Mouse (Mus musculus): ENCODE data around the gene Fgf6. TPM values are rescaled to one million over a fixed set of nuclear protein-coding genes. Genes with fewer than 3 reads are reported as not detected.

Fgf6 gene
- total and polyA plus RNA-seq, 2 experiments from 2014 or later = not detected

DNA sequence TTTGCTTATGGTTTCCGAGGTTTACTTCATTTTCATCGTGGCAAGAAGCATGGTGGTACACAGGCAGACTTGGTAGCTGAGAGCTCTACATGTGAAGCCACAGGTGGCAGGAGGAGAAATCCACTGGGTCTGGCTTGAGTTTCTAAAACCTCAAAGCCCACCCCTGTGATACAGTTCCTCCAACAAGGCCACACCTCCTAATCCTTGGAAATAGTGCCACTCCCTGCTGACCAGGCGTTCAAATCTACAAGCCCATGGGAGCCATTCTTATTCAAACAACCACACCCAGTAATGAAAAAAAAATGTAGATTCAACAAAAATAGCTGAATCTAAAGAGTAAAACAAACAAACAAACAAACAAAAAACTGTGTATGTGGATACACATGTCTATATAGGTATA is 9.7 kb upstream of the Fgf6 start:
- H3K4me1 ChIP-seq (ENCODE audit: insufficient read depth, low read length) = no peaks in the 10 kb centered on the region
- H3K27ac ChIP-seq = no peak overlapping the region
- no peak for TF ChIP-seq CTCF (IDR thresholded peaks at IDR 0.05; ENCODE audit: low read depth)
- no peaks in the 10 kb centered on the region for H3K36me3 ChIP-seq (ENCODE audit: insufficient read depth, low read length)
- H3K27me3 ChIP-seq (ENCODE audit: insufficient read depth, low read length) = no peaks in the 10 kb centered on the region
- no peak overlapping the region for H3K4me3 ChIP-seq (ENCODE audit: low read length)
- WGBS = 88% methylated on average over 3 of the region's 3 CpGs
- no peak for DNase-seq (ENCODE audit: low spot score)
- H3K4me2 ChIP-seq (ENCODE audit: low read depth, low read length) = no peak overlapping the region
- no peak for ATAC-seq
- no peaks in the 10 kb centered on the region for H3K9me3 ChIP-seq (ENCODE audit: low read length)
- no peak overlapping the region for H3K9ac ChIP-seq (replicated peaks; ENCODE audit: low read length)

DNA sequence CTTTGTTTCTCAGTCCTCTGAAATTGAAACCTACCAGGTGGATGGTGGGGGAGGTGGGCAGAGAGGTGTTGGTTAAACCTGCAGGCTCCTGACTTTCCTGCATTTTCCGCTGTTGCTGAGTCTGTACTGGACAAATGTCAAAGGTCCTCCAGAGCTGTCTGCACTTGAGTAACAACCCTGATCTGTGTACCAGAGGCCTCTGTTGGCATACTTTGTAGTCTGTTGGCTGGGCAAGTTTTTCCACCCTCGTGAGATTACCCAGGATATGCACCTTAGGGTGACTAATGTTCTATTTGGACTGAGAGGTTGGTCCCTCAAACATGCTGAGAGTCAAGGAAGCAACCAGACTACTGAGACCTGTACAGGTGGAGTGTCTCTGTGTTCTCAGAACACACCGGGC is 8.8 kb upstream of the Fgf6 start:
- Histone ChIP-seq H3K9me3 (ENCODE audit: low read length) (no peaks in the 10 kb centered on the region), H3K9ac (replicated peaks; ENCODE audit: low read length) (no peak overlapping the region), H3K27me3 (ENCODE audit: insufficient read depth, low read length) (no peaks in the 10 kb centered on the region), H3K36me3 (ENCODE audit: insufficient read depth, low read length) (no peaks in the 10 kb centered on the region), H3K4me3 (ENCODE audit: low read length) (no peak overlapping the region), H3K27ac (no peak overlapping the region), H3K4me2 (ENCODE audit: low read depth, low read length) (no peak overlapping the region), H3K4me1 (ENCODE audit: insufficient read depth, low read length) (no peaks in the 10 kb centered on the region)
- TF ChIP-seq CTCF (IDR thresholded peaks at IDR 0.05; ENCODE audit: low read depth) = no peak
- ATAC-seq = no peak
- DNase-seq (ENCODE audit: low spot score) = no peak
- 88% methylated on average over 3 of the region's 3 CpGs for WGBS

DNA sequence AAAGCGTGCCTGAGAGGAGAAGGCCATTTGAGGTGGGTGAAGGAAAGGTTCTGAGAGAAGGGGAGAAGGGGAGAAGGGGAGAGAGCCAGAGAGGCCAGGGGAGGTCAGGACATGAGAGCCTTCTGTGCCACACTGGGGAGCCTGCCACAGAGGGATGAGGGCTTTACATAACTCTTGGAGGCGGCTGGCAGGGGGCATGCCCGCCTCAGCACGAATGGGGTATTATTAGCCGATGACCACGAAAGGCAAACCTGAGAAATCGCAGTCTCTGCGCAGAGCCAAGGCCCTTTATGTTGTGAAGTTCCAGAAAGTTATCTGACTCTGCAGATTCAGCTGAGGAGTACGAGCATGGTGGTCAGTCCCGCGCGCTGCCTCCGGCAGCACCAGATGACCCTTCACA is 5.4 kb upstream of the Fgf6 start:
- Histone ChIP-seq H3K9ac (replicated peaks; ENCODE audit: low read length) (no peak overlapping the region), H3K4me1 (ENCODE audit: insufficient read depth, low read length) (no peaks in the 10 kb centered on the region), H3K4me2 (ENCODE audit: low read depth, low read length) (no peak overlapping the region), H3K27me3 (ENCODE audit: insufficient read depth, low read length) (no peaks in the 10 kb centered on the region), H3K9me3 (ENCODE audit: low read length) (no peaks in the 10 kb centered on the region), H3K4me3 (ENCODE audit: low read length) (no peak overlapping the region), H3K27ac (no peak overlapping the region), H3K36me3 (ENCODE audit: insufficient read depth, low read length) (no peaks in the 10 kb centered on the region)
- DNase-seq (ENCODE audit: low spot score) (no peak), ATAC-seq (no peak)
- 91% methylated on average over 13 of the region's 13 CpGs for WGBS
- no peak for TF ChIP-seq CTCF (IDR thresholded peaks at IDR 0.05; ENCODE audit: low read depth)

DNA sequence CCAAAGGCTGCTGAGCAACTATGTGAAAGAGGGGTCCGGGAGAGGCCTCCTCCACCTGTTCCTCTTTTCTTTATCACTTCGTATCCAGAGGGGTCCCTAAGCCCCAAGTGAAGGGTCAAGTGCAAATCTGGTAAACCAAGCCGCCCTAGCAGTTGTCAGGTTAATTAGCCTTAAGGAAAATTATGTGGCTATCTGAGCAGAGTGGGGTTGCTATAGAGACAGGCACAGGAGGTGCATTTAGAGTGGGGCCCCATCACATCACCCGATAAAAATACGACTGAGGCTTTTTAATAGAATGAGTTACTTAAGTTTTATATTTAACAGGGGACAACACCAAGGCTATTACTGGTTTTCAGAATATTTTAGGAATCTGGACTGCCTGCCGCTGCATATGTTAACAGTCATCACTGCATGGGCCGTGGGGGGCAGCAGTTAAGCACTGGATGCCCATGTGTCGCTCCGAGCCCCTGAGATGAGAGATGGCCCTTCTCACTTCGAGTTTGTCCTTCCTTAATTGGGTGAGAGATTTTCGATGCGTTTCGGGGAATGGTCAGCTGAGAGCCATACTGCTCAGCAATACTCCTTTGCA is 3.3 kb upstream of the Fgf6 start:
- Histone ChIP-seq H3K4me1 (ENCODE audit: insufficient read depth, low read length) (no peaks in the 10 kb centered on the region), H3K36me3 (ENCODE audit: insufficient read depth, low read length) (no peaks in the 10 kb centered on the region), H3K4me2 (ENCODE audit: low read depth, low read length) (no peak overlapping the region), H3K4me3 (ENCODE audit: low read length) (no peak overlapping the region), H3K27ac (no peak overlapping the region), H3K9ac (replicated peaks; ENCODE audit: low read length) (no peak overlapping the region), H3K27me3 (ENCODE audit: insufficient read depth, low read length) (no peaks in the 10 kb centered on the region), H3K9me3 (ENCODE audit: low read length) (no peaks in the 10 kb centered on the region)
- 70% methylated on average over 13 of the region's 13 CpGs for WGBS
- no peak for TF ChIP-seq CTCF (IDR thresholded peaks at IDR 0.05; ENCODE audit: low read depth)
- ATAC-seq (no peak), DNase-seq (ENCODE audit: low spot score) (no peak)

DNA sequence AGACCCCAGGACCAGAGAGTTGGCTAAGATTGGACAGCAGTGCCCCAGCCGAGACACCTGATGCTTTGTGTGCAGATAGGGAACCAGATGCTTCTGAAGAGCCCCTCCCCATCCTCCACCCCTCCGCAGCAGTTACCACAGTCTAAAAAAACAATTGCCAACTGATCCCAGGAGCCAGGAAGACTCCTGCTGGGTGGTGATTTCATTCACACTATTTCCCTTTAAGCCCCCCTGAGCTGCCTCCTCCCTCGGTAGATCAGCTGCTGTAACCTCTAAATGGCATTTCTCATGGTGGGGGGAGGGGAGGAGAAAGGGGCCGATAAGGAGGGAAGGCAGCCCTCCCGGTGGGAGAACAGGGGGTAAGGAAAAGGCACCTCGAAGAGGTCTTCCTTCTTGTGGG is 3.9 kb downstream of the Fgf6 start:
- H3K4me1 ChIP-seq (ENCODE audit: insufficient read depth, low read length) = 0 out of 2 replicates have a peak, but pooled peaks cover 3% of the 10 kb centered on the region
- H3K9me3 ChIP-seq (ENCODE audit: low read length) = no peaks in the 10 kb centered on the region
- H3K9ac ChIP-seq (replicated peaks; ENCODE audit: low read length) = no peak overlapping the region
- 4% methylated on average over 6 of the region's 6 CpGs for WGBS
- no peak overlapping the region for H3K27ac ChIP-seq
- no peaks in the 10 kb centered on the region for H3K36me3 ChIP-seq (ENCODE audit: insufficient read depth, low read length)
- no peak overlapping the region for H3K4me3 ChIP-seq (ENCODE audit: low read length)
- no peak for TF ChIP-seq CTCF (IDR thresholded peaks at IDR 0.05; ENCODE audit: low read depth)
- H3K27me3 ChIP-seq (ENCODE audit: insufficient read depth, low read length) = no peaks in the 10 kb centered on the region
- no peak for ATAC-seq
- no peak overlapping the region for H3K4me2 ChIP-seq (ENCODE audit: low read depth, low read length)
- no peak for DNase-seq (ENCODE audit: low spot score)

DNA sequence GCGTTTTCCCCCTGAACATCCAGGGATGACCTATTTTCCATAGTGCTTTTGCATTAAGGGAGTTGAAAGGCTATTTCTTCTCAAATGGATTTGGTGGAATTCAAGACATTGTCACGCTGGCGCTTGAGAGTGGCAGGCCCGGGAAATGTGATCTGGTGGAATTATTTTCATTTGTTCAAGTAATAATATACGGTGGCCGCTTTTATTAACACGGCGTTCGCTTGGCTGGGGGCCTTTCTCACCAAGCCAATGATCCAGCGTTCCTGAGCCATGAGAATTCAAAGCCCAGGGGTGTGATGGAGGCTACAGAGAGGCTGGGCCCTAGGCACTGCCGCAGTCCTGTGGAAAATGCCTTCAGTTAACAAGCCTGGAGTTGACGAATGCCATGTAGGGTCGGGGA is 5.0 kb downstream of the Fgf6 start:
- no peak overlapping the region for H3K27ac ChIP-seq
- TF ChIP-seq CTCF (IDR thresholded peaks at IDR 0.05; ENCODE audit: low read depth) = no peak
- H3K4me2 ChIP-seq (ENCODE audit: low read depth, low read length) = no peak overlapping the region
- no peaks in the 10 kb centered on the region for H3K36me3 ChIP-seq (ENCODE audit: insufficient read depth, low read length)
- DNase-seq (ENCODE audit: low spot score) = peak; percentile 4
- no peaks in the 10 kb centered on the region for H3K9me3 ChIP-seq (ENCODE audit: low read length)
- 14% methylated on average over 13 of the region's 13 CpGs for WGBS
- H3K4me1 ChIP-seq (ENCODE audit: insufficient read depth, low read length) = 0 out of 2 replicates have a peak, but pooled peaks cover 3% of the 10 kb centered on the region
- ATAC-seq = no peak
- no peak overlapping the region for H3K4me3 ChIP-seq (ENCODE audit: low read length)
- no peak overlapping the region for H3K9ac ChIP-seq (replicated peaks; ENCODE audit: low read length)
- no peaks in the 10 kb centered on the region for H3K27me3 ChIP-seq (ENCODE audit: insufficient read depth, low read length)

DNA sequence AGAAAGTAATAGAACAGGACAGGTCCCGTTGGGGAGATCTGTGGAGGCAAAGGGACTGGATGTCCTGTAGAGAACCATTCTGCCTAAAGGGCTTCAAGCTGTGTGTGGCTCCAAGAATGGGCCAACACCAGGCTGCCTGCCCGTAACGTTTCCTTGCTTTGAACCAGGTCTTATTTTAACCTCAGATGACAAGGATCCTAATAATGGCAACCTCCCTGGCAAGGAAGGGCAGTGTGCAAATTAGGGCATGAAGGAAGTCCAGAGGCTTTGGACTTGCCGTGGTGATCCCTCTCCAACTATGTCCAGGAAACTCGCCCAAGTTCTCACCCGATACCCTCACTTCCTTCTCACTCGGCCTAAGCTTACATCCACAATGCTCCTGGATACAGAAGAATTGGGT is 9.4 kb downstream of the Fgf6 start:
- H3K27me3 ChIP-seq (ENCODE audit: insufficient read depth, low read length) = no peaks in the 10 kb centered on the region
- H3K4me3 ChIP-seq (ENCODE audit: low read length) = no peak overlapping the region
- no peaks in the 10 kb centered on the region for H3K36me3 ChIP-seq (ENCODE audit: insufficient read depth, low read length)
- H3K27ac ChIP-seq = no peak overlapping the region
- DNase-seq (ENCODE audit: low spot score) (no peak), ATAC-seq (no peak)
- no peaks in the 10 kb centered on the region for H3K9me3 ChIP-seq (ENCODE audit: low read length)
- TF ChIP-seq CTCF (IDR thresholded peaks at IDR 0.05; ENCODE audit: low read depth) = no peak
- no peaks in the 10 kb centered on the region for H3K4me1 ChIP-seq (ENCODE audit: insufficient read depth, low read length)
- 67% methylated on average over 7 of the region's 7 CpGs for WGBS
- no peak overlapping the region for H3K9ac ChIP-seq (replicated peaks; ENCODE audit: low read length)
- no peak overlapping the region for H3K4me2 ChIP-seq (ENCODE audit: low read depth, low read length)

Data from hindbrain, postnatal 0 days (tissue).